Mouse (Mus musculus) urinary bladder, postnatal 14 days (tissue): ENCODE measurements around the gene Hoxb5.

Experiments used
- DNase-seq: peaks from one replicate; pipeline ENCODE4 v3.0.0; 2021; ENCODE audit warnings: low spot score

Hoxb5 gene

GRCm38 (mm10) chr11:96354376-96354775 is 51.2 kb downstream of the Hoxb5 start:
- peak; percentile 49 for DNase-seq

DNA sequence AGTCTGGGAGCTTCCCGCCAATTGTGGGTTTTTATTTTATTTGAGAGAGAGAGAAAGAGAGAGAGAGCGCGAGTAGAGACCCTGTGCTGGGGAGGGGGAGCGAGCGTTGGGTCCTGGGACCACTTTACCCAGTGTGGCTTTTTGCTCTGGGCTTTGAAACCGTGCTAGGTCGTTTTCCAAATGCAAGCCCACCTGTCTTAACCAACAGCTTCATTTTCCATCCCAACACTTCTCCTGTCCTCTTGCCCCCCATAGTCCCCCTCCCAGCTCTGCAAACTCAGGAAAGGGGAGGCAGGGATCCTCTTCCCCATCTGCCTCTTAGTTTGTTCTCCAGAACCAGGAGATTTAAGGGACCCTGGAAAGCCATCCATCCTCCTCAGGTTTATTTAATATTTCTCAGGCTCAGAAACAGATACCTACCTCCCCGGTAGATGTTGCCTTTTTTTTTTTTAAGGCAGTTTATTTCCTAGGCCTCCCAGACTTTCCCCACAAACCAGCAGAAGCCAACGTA is 51.7 kb downstream of the Hoxb5 start:
- DNase-seq: no peak
